Mouse (Mus musculus) ES-Bruce4 (cell line): ENCODE measurements around the gene Kdm2b.

Experiments used
- CTCF ChIP-seq: IDR thresholded peaks from one replicate; pipeline ENCODE4 v1.8.1; 2011; ENCODE audit warnings: low read depth, low read length
- EP300 ChIP-seq: IDR thresholded peaks from 2 replicates; pipeline ENCODE4 v1.6.1; 2011; ENCODE audit warnings: low read depth, low read length; ENCODE audit not compliant: insufficient read depth
- POLR2A ChIP-seq: IDR thresholded peaks from one replicate; pipeline ENCODE4 v1.8.1; 2011; ENCODE audit warnings: low read length; ENCODE audit not compliant: insufficient read depth

DNA sequence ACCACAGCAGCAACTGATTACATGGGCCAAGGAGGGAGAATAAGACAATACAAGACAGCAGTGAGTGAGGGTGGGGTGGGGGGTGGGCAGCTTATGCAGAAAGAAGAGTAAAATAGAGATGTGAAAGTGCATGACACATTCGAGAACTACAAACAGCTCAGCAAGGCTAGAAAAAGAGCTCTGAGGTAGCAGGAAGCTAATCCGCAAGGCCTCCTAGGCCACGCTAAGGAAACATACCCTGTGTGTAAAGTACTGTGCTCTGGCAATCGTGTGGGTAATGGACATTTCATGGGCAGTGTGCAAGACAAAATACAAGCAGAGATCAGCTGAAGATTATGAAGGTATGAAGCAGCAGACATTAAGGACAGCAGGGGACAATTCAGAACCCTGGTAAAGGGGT is 94.8 kb downstream of the Kdm2b start:
- TF ChIP-seq CTCF (no peak), EP300 (no peak), POLR2A (no peak)
